Mouse (Mus musculus): Measurements from ENCODE around the gene Bmp8b.
A peak's percentile ranks its signal among the peaks of the same experiment; 100 is the strongest.
"Not testable (repeated sequence)": the region's sequence is repeated elsewhere in the genome, so short reads cannot be mapped to it uniquely, and the experiment has no call there.

The Bmp8b gene

DNA sequence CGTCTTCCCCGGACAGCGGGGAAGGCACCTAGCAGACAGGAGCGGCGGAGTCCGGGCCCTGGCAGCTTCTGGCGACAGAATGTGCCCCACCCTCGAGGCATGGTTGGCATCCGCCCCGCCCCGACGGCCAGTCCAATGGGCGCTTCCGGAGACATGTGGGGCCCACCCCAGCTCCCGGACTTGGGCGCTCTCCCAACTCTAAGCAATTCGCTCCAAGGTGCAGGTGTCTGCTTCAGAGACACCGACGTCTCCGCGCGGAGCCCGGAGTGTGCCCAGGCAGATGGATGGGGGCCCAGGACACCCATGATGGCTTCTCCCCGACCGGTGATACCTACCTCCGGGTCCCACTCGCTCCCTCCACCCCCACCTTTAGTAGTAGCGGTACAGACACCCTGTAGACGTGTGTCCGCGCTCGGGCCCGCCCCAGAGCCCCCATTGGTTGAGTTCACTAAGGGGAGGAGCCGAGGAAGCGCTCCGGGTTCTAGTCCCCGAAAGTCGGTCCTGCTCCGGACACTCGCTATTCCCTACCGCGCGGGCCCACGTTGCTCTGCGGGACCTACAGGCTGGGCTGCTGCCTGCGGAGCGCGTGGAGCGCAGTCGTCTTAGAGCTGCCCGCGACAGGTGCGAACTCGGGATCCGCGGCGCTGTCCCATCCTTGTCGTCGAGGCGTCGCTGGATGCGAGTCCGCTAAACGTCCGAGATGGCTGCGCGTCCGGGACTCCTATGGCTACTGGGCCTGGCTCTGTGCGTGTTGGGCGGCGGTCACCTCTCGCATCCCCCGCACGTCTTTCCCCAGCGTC, at the start of gene Bmp8b:
Bmp8b (plus strand) TSS at position 515 of the 800 bp plus-strand sequence.
- DNase-seq, result peak; percentile 27 to 65

GRCm38 (mm10) chr4:123056560-123057109, 48.3 kb upstream of the Bmp8b start:
- DNase-seq, result peak; percentile 12 to 40

DNA sequence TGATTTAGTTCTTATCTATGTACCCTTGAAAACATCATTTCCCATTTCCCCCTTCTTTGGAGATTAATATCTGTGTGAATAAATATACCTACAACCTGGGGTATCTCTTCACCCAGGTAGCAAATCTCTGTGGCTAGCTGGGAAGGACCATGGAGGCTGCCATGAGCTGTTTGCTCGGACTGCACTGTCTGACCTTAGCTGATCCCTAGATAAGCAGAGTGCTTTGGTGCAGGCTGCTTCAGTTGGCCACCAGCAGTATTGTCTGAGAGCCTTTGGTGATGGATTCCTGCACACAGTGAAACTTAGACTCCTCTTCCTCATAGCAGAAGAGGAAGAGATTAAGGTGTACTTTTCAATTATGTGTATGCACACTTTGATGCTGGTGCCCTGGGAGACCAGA, 47.0 kb upstream of the Bmp8b start:
- no peak for DNase-seq

DNA sequence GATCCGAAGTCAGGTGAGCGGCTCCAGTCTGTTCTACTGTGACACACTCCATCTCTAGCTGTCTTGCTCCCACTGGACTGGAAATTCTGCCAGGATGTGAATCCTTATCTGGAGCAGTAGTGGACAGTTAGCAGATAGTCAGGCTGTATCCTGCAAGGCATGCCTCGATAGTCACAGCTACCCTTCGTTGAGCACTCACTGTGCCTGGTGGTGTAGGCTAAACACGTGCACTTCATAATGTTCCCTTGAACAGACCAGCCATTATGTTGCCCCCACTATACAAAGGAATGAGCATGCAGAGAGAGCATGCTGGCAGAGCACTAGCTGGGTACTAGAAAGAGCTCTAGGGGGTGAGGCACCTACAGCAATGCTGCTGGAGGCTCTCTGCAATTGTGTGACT, 43.2 kb upstream of the Bmp8b start:
- DNase-seq, result no peak

GRCm38 (mm10) chr4:123068646-123069045, 36.3 kb upstream of the Bmp8b start:
- DNase-seq, result no peak

- DNase-seq, result peak; percentile 71 to 78
Measured at GRCm38 (mm10) chr4:123071266-123071966, 33.5 kb upstream of the Bmp8b start.

DNA sequence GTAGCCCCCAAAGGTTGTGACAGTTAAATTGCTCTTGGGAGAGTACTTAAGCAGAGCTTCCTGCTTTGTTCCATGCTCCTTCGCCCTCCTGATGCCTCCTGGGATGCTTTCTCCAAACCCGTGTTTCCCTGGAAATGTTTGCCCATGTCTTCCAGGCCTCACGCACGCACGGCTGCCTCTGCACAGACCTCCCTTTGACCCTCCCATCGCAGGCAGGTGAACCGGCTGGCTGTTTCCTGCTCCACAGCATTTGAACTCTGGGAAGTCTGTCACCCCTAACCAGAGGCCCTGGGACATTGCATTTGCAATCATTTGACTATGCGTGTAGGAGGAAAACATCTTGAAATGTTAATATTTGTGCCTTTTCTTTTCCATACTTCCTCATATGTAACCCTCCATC, 28.0 kb upstream of the Bmp8b start:
- no peak for DNase-seq

- no peak for DNase-seq
Measured at GRCm38 (mm10) chr4:123078231-123078630, 26.7 kb upstream of the Bmp8b start.

GRCm38 (mm10) chr4:123080791-123081190, 24.2 kb upstream of the Bmp8b start:
- DNase-seq, result peak; percentile 59 to 77

GRCm38 (mm10) chr4:123082283-123083163, 22.4 kb upstream of the Bmp8b start:
- peak; percentile 56 to 73 for DNase-seq

DNA sequence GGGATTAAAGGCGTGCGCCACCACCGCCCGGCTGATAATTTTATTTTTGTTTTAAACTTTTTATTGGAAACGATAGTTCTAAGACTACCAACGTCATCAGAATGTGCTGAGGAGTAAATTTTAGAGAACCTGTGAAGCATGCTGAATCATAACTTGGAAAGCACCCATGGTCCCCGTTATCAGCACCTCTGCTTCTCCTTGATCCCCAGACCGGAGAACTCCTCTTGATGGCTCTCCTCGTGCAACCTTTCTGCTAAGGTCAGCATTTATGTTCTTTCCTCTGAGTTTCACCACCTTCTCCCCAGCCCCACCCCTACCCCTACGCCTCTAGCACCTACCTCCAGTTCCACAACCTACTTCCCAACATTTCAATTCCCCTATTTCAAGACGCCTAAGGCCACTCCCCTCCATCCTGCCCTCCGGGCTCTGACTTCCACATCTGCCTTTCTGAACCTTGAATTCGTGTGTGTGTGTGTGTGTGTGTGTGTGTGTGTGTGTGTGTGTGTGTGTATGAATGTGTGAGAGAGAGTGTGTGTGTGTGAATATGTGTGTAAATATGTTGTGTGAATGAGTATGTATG, 21.6 kb upstream of the Bmp8b start:
- no peak for DNase-seq

GRCm38 (mm10) chr4:123085290-123085689, 19.7 kb upstream of the Bmp8b start:
- DNase-seq, result no peak

GRCm38 (mm10) chr4:123086381-123086780, 18.6 kb upstream of the Bmp8b start:
- DNase-seq, result no peak

DNA sequence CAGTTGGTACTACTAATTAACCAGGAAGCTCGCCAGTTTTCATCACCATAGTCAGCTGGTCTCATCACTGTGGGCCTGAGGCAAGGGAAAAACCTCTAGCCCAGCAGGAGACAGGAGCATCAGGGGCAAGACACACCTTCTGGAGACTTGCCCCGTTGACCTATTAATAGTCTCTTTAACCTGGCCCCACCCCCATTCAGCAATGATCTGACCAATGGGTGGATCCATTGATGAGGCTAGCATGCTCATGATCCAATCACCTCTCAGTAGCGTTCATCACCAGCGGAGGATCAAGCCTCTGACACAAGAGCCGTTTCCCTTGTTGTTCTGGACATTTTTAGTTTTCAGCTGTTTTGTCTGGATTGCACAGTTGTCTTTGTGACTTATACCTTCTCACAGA, 12.3 kb upstream of the Bmp8b start:
- no peak for DNase-seq

DNA sequence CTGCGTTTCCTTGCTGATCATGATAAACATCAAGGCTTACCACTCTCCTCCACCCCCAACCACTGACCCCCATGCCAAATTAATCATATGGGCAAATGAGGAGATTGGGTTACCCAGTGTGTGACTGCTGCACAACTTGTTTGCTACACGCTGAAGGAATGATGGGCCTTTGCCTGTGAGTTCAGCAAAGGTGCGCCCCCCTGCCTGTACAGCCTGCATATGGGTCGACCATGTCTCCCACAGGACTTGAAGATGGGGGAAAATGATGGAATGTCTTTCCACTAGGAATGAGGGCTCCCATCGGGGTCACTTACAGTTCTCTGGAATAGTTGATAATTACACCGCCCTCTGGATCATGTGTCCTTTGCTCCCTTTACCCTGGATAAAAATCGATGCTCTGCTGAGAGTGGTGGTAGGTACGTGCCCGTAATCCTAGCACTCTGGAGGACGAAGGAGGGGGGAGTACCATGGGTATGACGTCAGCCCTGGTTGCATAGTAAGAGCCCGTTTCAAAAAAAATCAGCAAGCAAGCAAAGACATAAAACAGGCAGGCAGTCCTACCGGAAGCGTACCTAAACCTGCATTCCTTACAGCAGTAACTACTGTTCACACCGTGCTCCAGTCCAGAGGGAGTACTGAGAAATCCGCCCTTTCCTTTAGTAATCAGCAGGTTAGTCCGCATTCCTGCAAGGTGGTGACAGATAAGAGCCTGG, 11.7 kb upstream of the Bmp8b start:
- no peak for DNase-seq

DNA sequence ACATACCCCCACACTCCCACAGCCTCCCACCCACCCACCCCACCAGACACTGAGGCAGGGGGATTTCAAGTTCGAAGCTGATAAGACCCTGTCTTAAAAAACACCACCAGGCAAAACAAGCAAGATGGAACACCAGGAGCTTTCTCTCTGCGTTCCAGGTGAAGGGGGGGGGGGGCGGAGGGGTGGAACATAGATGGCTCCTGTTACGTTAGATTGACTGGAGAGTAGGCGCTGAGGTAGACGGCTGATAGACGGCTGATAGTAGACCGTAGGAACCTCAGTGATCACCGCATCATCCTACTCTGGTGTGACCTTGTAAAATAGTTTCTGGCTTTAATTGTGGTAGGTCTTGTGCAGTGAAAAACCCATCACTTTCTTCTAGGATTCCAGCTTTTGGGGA, 11.1 kb upstream of the Bmp8b start:
- DNase-seq, result no peak

GRCm38 (mm10) chr4:123105451-123105790, 456 bp downstream of the Bmp8b start:
- no peak for DNase-seq

DNA sequence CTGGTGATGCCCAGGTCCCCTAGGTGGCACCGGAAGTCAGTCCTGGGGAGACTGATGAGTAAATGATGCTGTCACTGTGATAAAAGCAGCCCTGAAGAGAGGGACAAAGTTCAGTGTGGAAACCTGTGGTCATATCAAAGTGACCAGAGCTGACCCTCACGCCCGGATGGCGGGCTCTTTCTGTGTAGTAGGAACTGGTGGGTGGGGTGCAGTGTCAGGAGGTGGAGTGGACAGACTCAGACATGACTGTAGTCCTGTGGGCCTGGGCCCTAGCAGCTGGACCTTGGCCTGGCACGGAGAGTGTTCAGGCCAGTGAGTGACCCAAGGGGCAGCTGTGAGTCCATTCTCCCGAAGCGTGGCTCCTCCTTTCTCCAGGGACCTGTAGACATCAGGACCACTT, 964 bp downstream of the Bmp8b start:
- not testable (repeated sequence) for DNase-seq

DNA sequence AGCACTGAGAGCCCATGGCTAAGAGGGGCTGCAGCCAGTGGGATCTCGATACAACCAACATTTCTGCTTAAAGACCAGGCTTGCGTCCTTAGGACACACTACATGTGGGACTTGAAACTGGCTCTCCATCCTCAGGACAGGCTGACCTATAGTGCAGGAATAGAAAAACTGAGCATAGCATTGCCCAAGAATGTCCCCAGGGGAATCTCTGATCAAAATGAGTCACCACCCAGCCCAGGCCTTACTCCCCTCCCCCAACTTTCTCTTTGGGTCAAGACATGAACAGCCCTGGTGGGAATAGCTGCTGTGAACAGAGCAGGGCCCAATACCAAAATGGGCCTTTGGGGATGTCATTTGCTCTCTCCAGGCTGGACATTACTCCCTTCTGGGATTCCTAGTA, 1.9 kb downstream of the Bmp8b start:
- no peak for DNase-seq

- DNase-seq, result no peak
Measured at GRCm38 (mm10) chr4:123108056-123108455, 3.1 kb downstream of the Bmp8b start.

- no peak for DNase-seq
Measured at GRCm38 (mm10) chr4:123110751-123111150, 5.8 kb downstream of the Bmp8b start.

All from lung, postnatal 4 days (tissue).